Mouse (Mus musculus): ENCODE measurements around the gene Cpt2. TPM values are rescaled to one million over a fixed set of nuclear protein-coding genes. Genes with fewer than 3 reads are reported as not detected.

Gene Cpt2
- total RNA-seq, 1 experiment, result 11.0 TPM

DNA sequence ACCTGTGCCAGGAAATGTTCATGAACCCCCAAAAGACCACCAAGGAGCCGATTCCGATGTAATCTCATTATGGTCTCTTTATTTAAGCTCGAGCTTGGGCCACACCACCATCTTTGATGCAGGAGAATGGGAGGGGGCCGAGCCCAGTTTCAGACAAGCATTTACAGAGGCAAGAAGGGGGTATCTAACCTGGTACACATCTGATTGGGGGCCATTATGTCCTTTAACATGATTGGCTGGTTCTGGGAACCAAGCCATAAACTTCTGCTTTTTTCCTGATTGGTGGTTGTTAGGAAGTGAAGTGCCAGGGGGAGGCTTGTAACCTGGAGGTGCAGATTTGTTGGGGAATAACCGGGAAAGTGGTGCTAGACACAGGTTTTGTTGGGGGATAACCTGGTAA is 32.3 kb upstream of the Cpt2 start:
- in situ Hi-C loops (cut with MboI; ENCODE audit: low sequenced_read_pairs in 2 of 2, unreplicated experiment in 2 of 2), result no loop called here
- TF ChIP-seq MAFK (IDR thresholded peaks at IDR 0.05; ENCODE audit: insufficient read depth, low read depth, low read length) (no peak), HCFC1 (IDR thresholded peaks at IDR 0.05; ENCODE audit: borderline replicate concordance, insufficient read depth, low read length) (no peak), CHD2 (IDR thresholded peaks at IDR 0.05; ENCODE audit: low read depth, low read length) (no peak), ZC3H11A (IDR thresholded peaks at IDR 0.05; ENCODE audit: borderline replicate concordance, low read depth, low read length) (no peak), ZNF384 (IDR thresholded peaks at IDR 0.05; ENCODE audit: low read depth, low read length) (no peak)
- DNase-seq (ENCODE audit: low read depth, low spot score), result no peak

DNA sequence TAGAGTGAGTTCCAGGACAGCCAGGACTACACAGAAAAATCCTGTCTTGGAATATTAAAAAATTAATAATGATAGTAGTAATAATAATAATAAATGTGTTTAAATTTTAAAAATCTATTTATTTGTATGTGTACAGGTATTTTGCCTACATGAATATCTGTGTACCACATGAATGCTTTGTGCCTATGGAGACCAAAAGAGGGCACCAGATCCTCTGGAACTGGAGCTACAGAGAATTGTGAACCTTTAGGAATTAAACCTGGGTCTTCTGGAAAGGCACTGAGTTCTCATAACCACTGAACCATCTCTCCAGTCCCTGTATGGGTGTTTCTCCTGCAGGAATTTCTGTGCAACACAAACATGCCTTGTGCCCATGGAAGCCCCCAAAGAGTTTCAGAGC is 29.4 kb upstream of the Cpt2 start:
- no peak overlapping the region for H3K4me3 ChIP-seq (ENCODE audit: insufficient read depth in 1 of 2, low read depth in 1 of 2, low read length in 2 of 2, poor library complexity in 1 of 2, severe bottlenecking in 1 of 2)
- no peaks in the 10 kb centered on the region for H3K9me3 ChIP-seq (ENCODE audit: control insufficient read depth, insufficient read depth, low read depth, low read length)
- TF ChIP-seq MAFK (IDR thresholded peaks at IDR 0.05; ENCODE audit: insufficient read depth, low read depth, low read length) (no peak), HCFC1 (IDR thresholded peaks at IDR 0.05; ENCODE audit: borderline replicate concordance, insufficient read depth, low read length) (no peak), ZNF384 (IDR thresholded peaks at IDR 0.05; ENCODE audit: low read depth, low read length) (no peak), CHD2 (IDR thresholded peaks at IDR 0.05; ENCODE audit: low read depth, low read length) (no peak), ZC3H11A (IDR thresholded peaks at IDR 0.05; ENCODE audit: borderline replicate concordance, low read depth, low read length) (no peak)
- in situ Hi-C loops (cut with MboI; ENCODE audit: low sequenced_read_pairs in 2 of 2, unreplicated experiment in 2 of 2), result no loop called here
- DNase-seq (ENCODE audit: low read depth, low spot score), result no peak
- no peak overlapping the region for H3K27ac ChIP-seq (ENCODE audit: insufficient read depth, low read depth, low read length, poor library complexity, severe bottlenecking)
- H3K36me3 ChIP-seq (ENCODE audit: control insufficient read depth, insufficient read depth, low read length, poor library complexity, severe bottlenecking), result no peaks in the 10 kb centered on the region
- no peaks in the 10 kb centered on the region for H3K4me1 ChIP-seq (ENCODE audit: control insufficient read depth in 2 of 2, insufficient read depth in 2 of 2, low read length in 2 of 2, poor library complexity in 1 of 2)
- no peak overlapping the region for H3K9ac ChIP-seq (ENCODE audit: insufficient read depth, low read depth, low read length, poor library complexity, severe bottlenecking)

More for the DNA sequence above, 32.3 kb upstream of the Cpt2 start:
- Histone ChIP-seq H3K36me3 (ENCODE audit: control insufficient read depth, insufficient read depth, low read length, poor library complexity, severe bottlenecking) (no peaks in the 10 kb centered on the region), H3K4me3 (ENCODE audit: insufficient read depth in 1 of 2, low read depth in 1 of 2, low read length in 2 of 2, poor library complexity in 1 of 2, severe bottlenecking in 1 of 2) (no peak overlapping the region), H3K4me1 (ENCODE audit: control insufficient read depth in 2 of 2, insufficient read depth in 2 of 2, low read length in 2 of 2, poor library complexity in 1 of 2) (no peaks in the 10 kb centered on the region), H3K27ac (ENCODE audit: insufficient read depth, low read depth, low read length, poor library complexity, severe bottlenecking) (no peak overlapping the region), H3K9ac (ENCODE audit: insufficient read depth, low read depth, low read length, poor library complexity, severe bottlenecking) (no peak overlapping the region), H3K9me3 (ENCODE audit: control insufficient read depth, insufficient read depth, low read depth, low read length) (no peaks in the 10 kb centered on the region)

DNA sequence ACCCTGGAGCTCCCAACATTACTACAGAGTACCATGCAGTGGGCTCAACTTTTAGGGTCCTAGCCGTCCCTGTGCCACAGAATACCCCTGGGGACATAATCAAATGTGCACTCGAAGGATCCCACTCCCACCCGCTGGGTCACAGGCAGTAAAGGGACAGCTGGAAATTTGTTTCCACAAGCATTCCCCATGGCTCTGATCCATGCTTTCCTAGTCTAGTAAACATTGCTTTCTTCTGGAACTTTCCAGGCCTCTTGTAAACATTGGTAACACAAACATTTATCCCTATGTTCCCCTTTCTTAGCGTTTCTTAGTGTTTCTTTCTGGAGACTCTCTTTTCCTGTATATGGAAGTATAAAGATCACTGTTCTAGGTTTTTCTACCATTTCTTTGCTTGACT is 26.5 kb upstream of the Cpt2 start:
- in situ Hi-C loops (cut with MboI; ENCODE audit: low sequenced_read_pairs in 2 of 2, unreplicated experiment in 2 of 2), result no loop called here

GRCm38 (mm10) chr4:107944141-107944540 is 20.7 kb upstream of the Cpt2 start:
- no peak for DNase-seq (ENCODE audit: low read depth, low spot score)
- no peaks in the 10 kb centered on the region for H3K9me3 ChIP-seq (ENCODE audit: control insufficient read depth, insufficient read depth, low read depth, low read length)
- no peak overlapping the region for H3K9ac ChIP-seq (ENCODE audit: insufficient read depth, low read depth, low read length, poor library complexity, severe bottlenecking)
- in situ Hi-C loops (cut with MboI; ENCODE audit: low sequenced_read_pairs in 2 of 2, unreplicated experiment in 2 of 2), result no loop called here
- no peak overlapping the region for H3K4me3 ChIP-seq (ENCODE audit: insufficient read depth in 1 of 2, low read depth in 1 of 2, low read length in 2 of 2, poor library complexity in 1 of 2, severe bottlenecking in 1 of 2)
- no peak for TF ChIP-seq HCFC1 (IDR thresholded peaks at IDR 0.05; ENCODE audit: borderline replicate concordance, insufficient read depth, low read length)
- no peak for TF ChIP-seq ZNF384 (IDR thresholded peaks at IDR 0.05; ENCODE audit: low read depth, low read length)
- no peak for TF ChIP-seq ZC3H11A (IDR thresholded peaks at IDR 0.05; ENCODE audit: borderline replicate concordance, low read depth, low read length)
- no peak for TF ChIP-seq CHD2 (IDR thresholded peaks at IDR 0.05; ENCODE audit: low read depth, low read length)
- no peak for TF ChIP-seq MAFK (IDR thresholded peaks at IDR 0.05; ENCODE audit: insufficient read depth, low read depth, low read length)
- no peak overlapping the region for H3K27ac ChIP-seq (ENCODE audit: insufficient read depth, low read depth, low read length, poor library complexity, severe bottlenecking)
- H3K4me1 ChIP-seq (ENCODE audit: control insufficient read depth in 2 of 2, insufficient read depth in 2 of 2, low read length in 2 of 2, poor library complexity in 1 of 2), result no peaks in the 10 kb centered on the region
- H3K36me3 ChIP-seq (ENCODE audit: control insufficient read depth, insufficient read depth, low read length, poor library complexity, severe bottlenecking), result no peaks in the 10 kb centered on the region

More for the DNA sequence above, 26.5 kb upstream of the Cpt2 start:
- Histone ChIP-seq H3K4me3 (ENCODE audit: insufficient read depth in 1 of 2, low read depth in 1 of 2, low read length in 2 of 2, poor library complexity in 1 of 2, severe bottlenecking in 1 of 2) (no peak overlapping the region), H3K9me3 (ENCODE audit: control insufficient read depth, insufficient read depth, low read depth, low read length) (no peaks in the 10 kb centered on the region), H3K36me3 (ENCODE audit: control insufficient read depth, insufficient read depth, low read length, poor library complexity, severe bottlenecking) (no peaks in the 10 kb centered on the region), H3K4me1 (ENCODE audit: control insufficient read depth in 2 of 2, insufficient read depth in 2 of 2, low read length in 2 of 2, poor library complexity in 1 of 2) (no peaks in the 10 kb centered on the region), H3K27ac (ENCODE audit: insufficient read depth, low read depth, low read length, poor library complexity, severe bottlenecking) (no peak overlapping the region), H3K9ac (ENCODE audit: insufficient read depth, low read depth, low read length, poor library complexity, severe bottlenecking) (no peak overlapping the region)
- no peak for DNase-seq (ENCODE audit: low read depth, low spot score)
- TF ChIP-seq MAFK (IDR thresholded peaks at IDR 0.05; ENCODE audit: insufficient read depth, low read depth, low read length) (no peak), ZNF384 (IDR thresholded peaks at IDR 0.05; ENCODE audit: low read depth, low read length) (no peak), HCFC1 (IDR thresholded peaks at IDR 0.05; ENCODE audit: borderline replicate concordance, insufficient read depth, low read length) (no peak), CHD2 (IDR thresholded peaks at IDR 0.05; ENCODE audit: low read depth, low read length) (no peak), ZC3H11A (IDR thresholded peaks at IDR 0.05; ENCODE audit: borderline replicate concordance, low read depth, low read length) (no peak)

DNA sequence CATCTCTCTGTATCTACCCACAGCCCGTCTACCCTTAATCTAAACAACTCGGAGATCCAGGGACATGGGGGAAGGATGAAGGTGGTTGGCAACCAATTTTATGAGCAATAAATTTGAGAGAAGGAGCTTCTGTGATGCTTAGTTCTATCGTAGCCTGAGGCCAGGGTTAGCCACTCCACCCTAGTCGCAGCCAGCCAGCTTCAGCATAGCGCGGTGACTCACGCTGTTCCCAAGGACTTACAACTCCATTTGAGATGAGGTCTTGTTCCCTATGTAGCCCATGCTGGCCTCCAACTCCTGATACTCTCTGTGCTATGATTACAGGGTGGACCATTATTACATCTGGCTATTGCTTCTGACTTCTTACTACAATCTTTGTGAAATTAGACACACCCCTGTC is 19.3 kb upstream of the Cpt2 start:
- in situ Hi-C loops (cut with MboI; ENCODE audit: low sequenced_read_pairs in 2 of 2, unreplicated experiment in 2 of 2), result no loop called here
- Histone ChIP-seq H3K9ac (ENCODE audit: insufficient read depth, low read depth, low read length, poor library complexity, severe bottlenecking) (no peak overlapping the region), H3K4me3 (ENCODE audit: insufficient read depth in 1 of 2, low read depth in 1 of 2, low read length in 2 of 2, poor library complexity in 1 of 2, severe bottlenecking in 1 of 2) (no peak overlapping the region), H3K36me3 (ENCODE audit: control insufficient read depth, insufficient read depth, low read length, poor library complexity, severe bottlenecking) (no peaks in the 10 kb centered on the region), H3K9me3 (ENCODE audit: control insufficient read depth, insufficient read depth, low read depth, low read length) (no peaks in the 10 kb centered on the region), H3K27ac (ENCODE audit: insufficient read depth, low read depth, low read length, poor library complexity, severe bottlenecking) (no peak overlapping the region), H3K4me1 (ENCODE audit: control insufficient read depth in 2 of 2, insufficient read depth in 2 of 2, low read length in 2 of 2, poor library complexity in 1 of 2) (no peaks in the 10 kb centered on the region)
- TF ChIP-seq HCFC1 (IDR thresholded peaks at IDR 0.05; ENCODE audit: borderline replicate concordance, insufficient read depth, low read length), result no peak
- no peak for TF ChIP-seq CHD2 (IDR thresholded peaks at IDR 0.05; ENCODE audit: low read depth, low read length)
- no peak for TF ChIP-seq ZNF384 (IDR thresholded peaks at IDR 0.05; ENCODE audit: low read depth, low read length)
- no peak for TF ChIP-seq MAFK (IDR thresholded peaks at IDR 0.05; ENCODE audit: insufficient read depth, low read depth, low read length)
- TF ChIP-seq ZC3H11A (IDR thresholded peaks at IDR 0.05; ENCODE audit: borderline replicate concordance, low read depth, low read length), result no peak
- DNase-seq (ENCODE audit: low read depth, low spot score), result no peak
